Mouse (Mus musculus) G1E (cell line): ENCODE results near the gene Agfg2.

Experiments used
- CTCF ChIP-seq: IDR thresholded peaks from 2 replicates; pipeline ENCODE4 v1.5.1; 2012; ENCODE audit warnings: low read depth, low read length, inconsistent platforms, mixed read lengths
- GATA1 ChIP-seq: IDR thresholded peaks from 2 replicates; pipeline ENCODE4 v1.6.1; 2012; ENCODE audit warnings: borderline replicate concordance, low read length, inconsistent platforms, mixed read lengths
- POLR2AphosphoS5 ChIP-seq: IDR thresholded peaks from 2 replicates; pipeline ENCODE4 v1.6.1; 2012; ENCODE audit warnings: low read depth, low read length, inconsistent platforms; ENCODE audit not compliant: insufficient replicate concordance

DNA sequence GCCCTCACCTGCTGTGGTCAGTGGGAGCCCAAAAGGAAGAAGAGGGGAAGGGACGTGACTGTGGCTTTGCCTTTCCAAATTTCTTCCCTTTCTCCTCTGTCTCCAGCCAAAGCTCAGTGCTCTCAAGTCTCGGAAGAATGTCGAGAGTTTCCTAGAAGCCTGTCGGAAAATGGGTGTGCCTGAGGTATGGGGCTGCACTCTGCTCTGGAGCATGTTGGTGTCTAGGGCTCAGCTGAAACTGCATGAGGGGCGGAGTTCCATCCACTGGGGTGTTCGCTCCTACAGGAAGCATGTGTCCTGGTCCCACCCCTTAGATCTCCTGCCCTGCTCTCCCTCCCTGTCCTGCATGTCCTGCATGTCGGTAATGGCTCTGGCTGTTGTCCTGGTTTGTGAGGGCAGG lies 45.1 kb downstream of the Agfg2 start:
- TF ChIP-seq CTCF, result no peak
- no peak for TF ChIP-seq GATA1
- no peak for TF ChIP-seq POLR2AphosphoS5
